Mouse (Mus musculus) heart, adult 2 months (tissue): ENCODE results near the gene Bpi.

ENCODE experiments used
- CTCF ChIP-seq: fragments of 200-600 bp; IDR thresholded peaks from 2 replicates; pipeline ENCODE4 v1.8.1; 2022; ENCODE audit warnings: antibody characterized with exemption, mild to moderate bottlenecking, moderate library complexity
- EP300 ChIP-seq: fragments of 200-500 bp; IDR thresholded peaks from 2 replicates; pipeline ENCODE4 v1.6.1; 2011; ENCODE audit warnings: low read depth, low read length, control low read depth; ENCODE audit not compliant: insufficient read depth
- POLR2A ChIP-seq: fragments of 200-500 bp; IDR thresholded peaks from 2 replicates; pipeline ENCODE4 v1.6.1; 2011; ENCODE audit warnings: mild to moderate bottlenecking, low read depth, low read length, control low read depth; ENCODE audit not compliant: insufficient read depth

- no peak for TF ChIP-seq POLR2A
- no peak for TF ChIP-seq CTCF
- TF ChIP-seq EP300, result no peak
Measured at GRCm38 (mm10) chr2:158256894-158257293, 1.0 kb upstream of the Bpi start.
